Mouse (Mus musculus): ENCODE measurements at regions not wholly inside any gene's neighbourhood (a gene's known extent, or its start where the extent isn't known, plus 50 kb on each side); places are given as distances from the start of the nearest gene placed in this dataset.
A peak's percentile ranks its signal among the peaks of the same experiment; 100 is the strongest.
"Not testable (repeated sequence)": the region's sequence is repeated elsewhere in the genome, so short reads cannot be mapped to it uniquely, and the experiment has no call there.

GRCm38 (mm10) chr5:42884251-42884650, 348.7 kb upstream of the Cpeb2 start:
- no peaks in the 10 kb centered on the region for H3K4me1 ChIP-seq (ENCODE audit: control insufficient read depth, insufficient read depth, low read length)
- no peak overlapping the region for H3K9ac ChIP-seq (ENCODE audit: low read depth, low read length)
- no peak overlapping the region for H3K27ac ChIP-seq (replicated peaks; ENCODE audit: low read depth, low read length)
- 89% methylated on average over 1 of the region's 1 CpGs for WGBS
- DNase-seq (ENCODE audit: low spot score) (no peak), ATAC-seq (ENCODE audit: low read depth) (no peak)
- no peak overlapping the region for H3K4me2 ChIP-seq (ENCODE audit: low read depth, low read length)
- H3K27me3 ChIP-seq (replicated peaks; ENCODE audit: control insufficient read depth, insufficient read depth, low read length), result no peaks in the 10 kb centered on the region
- no peak overlapping the region for H3K4me3 ChIP-seq (ENCODE audit: low read depth, low read length)
- no peaks in the 10 kb centered on the region for H3K36me3 ChIP-seq (ENCODE audit: control insufficient read depth, insufficient read depth, low read length)
- no peaks in the 10 kb centered on the region for H3K9me3 ChIP-seq (ENCODE audit: control insufficient read depth, low read length)

GRCm38 (mm10) chr5:42891890-42892289, 341.1 kb upstream of the Cpeb2 start:
- no peak for DNase-seq (ENCODE audit: low spot score)
- WGBS, result 28% methylated on average over 2 of the region's 2 CpGs

GRCm38 (mm10) chr5:42906136-42906535, 326.8 kb upstream of the Cpeb2 start:
- H3K9me3 ChIP-seq (ENCODE audit: control insufficient read depth, low read length), result no peaks in the 10 kb centered on the region
- 56% methylated on average over 3 of the region's 3 CpGs for WGBS
- H3K4me3 ChIP-seq (ENCODE audit: low read depth, low read length), result no peak overlapping the region
- H3K36me3 ChIP-seq (ENCODE audit: control insufficient read depth, insufficient read depth, low read length), result no peaks in the 10 kb centered on the region
- DNase-seq (ENCODE audit: low spot score), result no peak
- no peak overlapping the region for H3K27ac ChIP-seq (replicated peaks; ENCODE audit: low read depth, low read length)
- no peak overlapping the region for H3K4me2 ChIP-seq (ENCODE audit: low read depth, low read length)
- no peak for ATAC-seq (ENCODE audit: low read depth)
- no peaks in the 10 kb centered on the region for H3K4me1 ChIP-seq (ENCODE audit: control insufficient read depth, insufficient read depth, low read length)
- no peaks in the 10 kb centered on the region for H3K27me3 ChIP-seq (replicated peaks; ENCODE audit: control insufficient read depth, insufficient read depth, low read length)
- no peak overlapping the region for H3K9ac ChIP-seq (ENCODE audit: low read depth, low read length)

More at GRCm38 (mm10) chr5:42891890-42892289, 341.1 kb upstream of the Cpeb2 start:
- Histone ChIP-seq H3K36me3 (ENCODE audit: control insufficient read depth, insufficient read depth, low read length) (no peaks in the 10 kb centered on the region), H3K4me1 (ENCODE audit: control insufficient read depth, insufficient read depth, low read length) (no peaks in the 10 kb centered on the region), H3K4me3 (ENCODE audit: low read depth, low read length) (no peak overlapping the region), H3K27ac (replicated peaks; ENCODE audit: low read depth, low read length) (no peak overlapping the region), H3K9me3 (ENCODE audit: control insufficient read depth, low read length) (no peaks in the 10 kb centered on the region), H3K9ac (ENCODE audit: low read depth, low read length) (no peak overlapping the region), H3K4me2 (ENCODE audit: low read depth, low read length) (no peak overlapping the region), H3K27me3 (replicated peaks; ENCODE audit: control insufficient read depth, insufficient read depth, low read length) (no peaks in the 10 kb centered on the region)
- no peak for ATAC-seq (ENCODE audit: low read depth)

GRCm38 (mm10) chr5:42919328-42919727, 313.6 kb upstream of the Cpeb2 start:
- Histone ChIP-seq H3K9ac (ENCODE audit: low read depth, low read length) (no peak overlapping the region), H3K4me1 (ENCODE audit: control insufficient read depth, insufficient read depth, low read length) (no peaks in the 10 kb centered on the region), H3K27me3 (replicated peaks; ENCODE audit: control insufficient read depth, insufficient read depth, low read length) (no peaks in the 10 kb centered on the region), H3K36me3 (ENCODE audit: control insufficient read depth, insufficient read depth, low read length) (no peaks in the 10 kb centered on the region), H3K9me3 (ENCODE audit: control insufficient read depth, low read length) (no peaks in the 10 kb centered on the region), H3K4me2 (ENCODE audit: low read depth, low read length) (no peak overlapping the region), H3K27ac (replicated peaks; ENCODE audit: low read depth, low read length) (no peak overlapping the region), H3K4me3 (ENCODE audit: low read depth, low read length) (no peak overlapping the region)
- no peak for ATAC-seq (ENCODE audit: low read depth)
- DNase-seq (ENCODE audit: low spot score), result no peak
- 79% methylated on average over 3 of the region's 3 CpGs for WGBS

GRCm38 (mm10) chr5:42932106-42932505, 300.9 kb upstream of the Cpeb2 start:
- Histone ChIP-seq H3K27me3 (replicated peaks; ENCODE audit: control insufficient read depth, insufficient read depth, low read length) (no peaks in the 10 kb centered on the region), H3K9ac (ENCODE audit: low read depth, low read length) (no peak overlapping the region), H3K4me2 (ENCODE audit: low read depth, low read length) (no peak overlapping the region), H3K9me3 (ENCODE audit: control insufficient read depth, low read length) (no peaks in the 10 kb centered on the region), H3K27ac (replicated peaks; ENCODE audit: low read depth, low read length) (no peak overlapping the region), H3K4me1 (ENCODE audit: control insufficient read depth, insufficient read depth, low read length) (no peaks in the 10 kb centered on the region), H3K36me3 (ENCODE audit: control insufficient read depth, insufficient read depth, low read length) (no peaks in the 10 kb centered on the region), H3K4me3 (ENCODE audit: low read depth, low read length) (no peak overlapping the region)
- DNase-seq (ENCODE audit: low spot score) (no peak), ATAC-seq (ENCODE audit: low read depth) (no peak)
- WGBS, result 62% methylated on average over 2 of the region's 2 CpGs

- no peak overlapping the region for H3K4me3 ChIP-seq (ENCODE audit: low read depth, low read length)
- no peaks in the 10 kb centered on the region for H3K27me3 ChIP-seq (replicated peaks; ENCODE audit: control insufficient read depth, insufficient read depth, low read length)
- H3K36me3 ChIP-seq (ENCODE audit: control insufficient read depth, insufficient read depth, low read length), result no peaks in the 10 kb centered on the region
- H3K27ac ChIP-seq (replicated peaks; ENCODE audit: low read depth, low read length), result no peak overlapping the region
- no peaks in the 10 kb centered on the region for H3K4me1 ChIP-seq (ENCODE audit: control insufficient read depth, insufficient read depth, low read length)
- 80% methylated on average over 9 of the region's 9 CpGs for WGBS
- no peak overlapping the region for H3K9ac ChIP-seq (ENCODE audit: low read depth, low read length)
- H3K9me3 ChIP-seq (ENCODE audit: control insufficient read depth, low read length), result no peaks in the 10 kb centered on the region
- no peak overlapping the region for H3K4me2 ChIP-seq (ENCODE audit: low read depth, low read length)
- no peak for ATAC-seq (ENCODE audit: low read depth)
- peak; percentile 4 for DNase-seq (ENCODE audit: low spot score)
Observed at GRCm38 (mm10) chr5:42959296-42959862, 273.6 kb upstream of the Cpeb2 start.

- not testable (repeated sequence) for H3K9me3 ChIP-seq (ENCODE audit: control insufficient read depth, low read length); H3K36me3 ChIP-seq (ENCODE audit: control insufficient read depth, insufficient read depth, low read length); H3K4me1 ChIP-seq (ENCODE audit: control insufficient read depth, insufficient read depth, low read length); H3K4me2 ChIP-seq (ENCODE audit: low read depth, low read length); DNase-seq (ENCODE audit: low spot score); H3K4me3 ChIP-seq (ENCODE audit: low read depth, low read length); H3K27me3 ChIP-seq (replicated peaks; ENCODE audit: control insufficient read depth, insufficient read depth, low read length); H3K9ac ChIP-seq (ENCODE audit: low read depth, low read length); ATAC-seq (ENCODE audit: low read depth); H3K27ac ChIP-seq (replicated peaks; ENCODE audit: low read depth, low read length)
- 92% methylated on average over 2 of the region's 2 CpGs for WGBS
Observed at GRCm38 (mm10) chr5:42966952-42967351, 266.0 kb upstream of the Cpeb2 start.

- H3K36me3 ChIP-seq (ENCODE audit: control insufficient read depth, insufficient read depth, low read length), result no peaks in the 10 kb centered on the region
Observed at GRCm38 (mm10) chr5:42969209-42969608, 263.8 kb upstream of the Cpeb2 start.

GRCm38 (mm10) chr5:42969621-42970020, 263.3 kb upstream of the Cpeb2 start:
- Histone ChIP-seq H3K4me2 (ENCODE audit: low read depth, low read length) (no peak overlapping the region), H3K27ac (replicated peaks; ENCODE audit: low read depth, low read length) (no peak overlapping the region), H3K4me3 (ENCODE audit: low read depth, low read length) (no peak overlapping the region), H3K9me3 (ENCODE audit: control insufficient read depth, low read length) (no peaks in the 10 kb centered on the region), H3K36me3 (ENCODE audit: control insufficient read depth, insufficient read depth, low read length) (no peaks in the 10 kb centered on the region), H3K9ac (ENCODE audit: low read depth, low read length) (no peak overlapping the region), H3K4me1 (ENCODE audit: control insufficient read depth, insufficient read depth, low read length) (no peaks in the 10 kb centered on the region), H3K27me3 (replicated peaks; ENCODE audit: control insufficient read depth, insufficient read depth, low read length) (no peaks in the 10 kb centered on the region)
- DNase-seq (ENCODE audit: low spot score) (no peak), ATAC-seq (ENCODE audit: low read depth) (no peak)
- 71% methylated on average over 3 of the region's 3 CpGs for WGBS

More at GRCm38 (mm10) chr5:42969209-42969608, 263.8 kb upstream of the Cpeb2 start:
- H3K4me1 ChIP-seq (ENCODE audit: control insufficient read depth, insufficient read depth, low read length), result no peaks in the 10 kb centered on the region
- H3K4me2 ChIP-seq (ENCODE audit: low read depth, low read length), result no peak overlapping the region
- H3K27me3 ChIP-seq (replicated peaks; ENCODE audit: control insufficient read depth, insufficient read depth, low read length), result no peaks in the 10 kb centered on the region
- ATAC-seq (ENCODE audit: low read depth) (no peak), DNase-seq (ENCODE audit: low spot score) (no peak)
- H3K4me3 ChIP-seq (ENCODE audit: low read depth, low read length), result no peak overlapping the region
- no peak overlapping the region for H3K9ac ChIP-seq (ENCODE audit: low read depth, low read length)
- no peak overlapping the region for H3K27ac ChIP-seq (replicated peaks; ENCODE audit: low read depth, low read length)
- no peaks in the 10 kb centered on the region for H3K9me3 ChIP-seq (ENCODE audit: control insufficient read depth, low read length)

Data from embryonic facial prominence, embryonic 14.5 days (tissue).